Mouse (Mus musculus): ENCODE results near the gene Cux2. TPM values are rescaled to one million over a fixed set of nuclear protein-coding genes. Genes with fewer than 3 reads are reported as not detected.

Cux2 gene
- total and polyA plus RNA-seq, 3 experiments: 1.4 to 3.5 TPM; not detected in 1

DNA sequence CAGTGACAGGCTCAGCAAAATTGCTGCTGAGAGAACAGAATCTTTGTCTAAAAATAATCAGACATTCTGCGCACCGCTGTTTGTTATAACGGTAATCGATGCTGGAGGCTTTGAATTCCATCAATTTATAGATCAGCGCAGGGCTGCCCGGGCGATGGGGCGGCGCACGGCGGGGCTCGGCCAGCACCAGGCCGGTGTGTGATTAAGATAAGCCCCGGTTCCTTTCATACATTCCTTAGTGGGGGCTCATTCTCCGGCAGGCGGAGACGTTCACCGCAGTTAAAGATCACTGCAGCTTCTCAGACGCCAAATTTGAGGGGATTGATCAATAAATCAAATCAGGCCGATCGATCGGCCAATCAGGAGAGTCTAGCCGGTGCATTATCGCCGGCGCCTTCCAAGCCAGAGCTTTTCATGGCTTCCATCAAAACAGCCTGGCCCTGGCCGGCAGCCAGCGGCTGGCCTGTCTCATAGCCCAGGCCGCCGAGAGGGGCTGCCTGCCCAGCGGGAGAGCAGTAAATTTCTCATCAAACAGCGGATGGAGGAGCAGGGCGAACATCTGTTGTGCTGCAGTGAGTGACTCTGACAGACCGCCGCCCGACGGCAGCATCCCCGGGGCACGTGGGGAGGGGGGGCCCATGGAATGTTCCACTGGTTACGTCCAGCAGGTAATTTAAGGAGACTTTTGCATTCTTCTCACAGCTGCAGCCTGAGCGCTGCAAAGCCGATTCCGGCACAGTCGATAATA, 101.4 kb downstream of the Cux2 start:
- no peak for TF ChIP-seq POLR2AphosphoS2 (IDR thresholded peaks at IDR 0.05; ENCODE audit: low read length)
- Histone ChIP-seq H3K27me3 (ENCODE audit: control insufficient read depth in 1 of 2, insufficient read depth in 2 of 2, low read length in 2 of 2) (no peaks in the 10 kb centered on the region), H3K9ac (ENCODE audit: control insufficient read depth, low read depth, low read length, poor library complexity, severe bottlenecking) (no peak overlapping the region), H3K9me3 (replicated peaks; ENCODE audit: insufficient read depth, low read length) (no peaks in the 10 kb centered on the region), H3K27ac (ENCODE audit: control insufficient read depth, low read depth, low read length) (no peak overlapping the region), H3K4me3 (ENCODE audit: control insufficient read depth in 1 of 2, insufficient read depth in 1 of 2, low read depth in 2 of 2, low read length in 2 of 2) (no peak overlapping the region), H3K79me2 (ENCODE audit: control insufficient read depth, insufficient read depth, low read length, poor library complexity) (no peaks in the 10 kb centered on the region), H3K4me1 (ENCODE audit: control insufficient read depth in 1 of 2, insufficient read depth in 2 of 2, low read length in 2 of 2) (no peaks in the 10 kb centered on the region), H3K36me3 (ENCODE audit: control insufficient read depth in 1 of 2, insufficient read depth in 2 of 2, low read length in 2 of 2) (no peaks in the 10 kb centered on the region)
- DNase-seq (ENCODE audit: low read depth, low spot score): no peak

GRCm38 (mm10) chr5:121946657-121947245, 103.2 kb downstream of the Cux2 start:
- Histone ChIP-seq H3K9me3 (replicated peaks; ENCODE audit: insufficient read depth, low read length) (no peaks in the 10 kb centered on the region), H3K36me3 (ENCODE audit: control insufficient read depth in 1 of 2, insufficient read depth in 2 of 2, low read length in 2 of 2) (no peaks in the 10 kb centered on the region), H3K9ac (ENCODE audit: control insufficient read depth, low read depth, low read length, poor library complexity, severe bottlenecking) (no peak overlapping the region), H3K27ac (ENCODE audit: control insufficient read depth, low read depth, low read length) (no peak overlapping the region), H3K4me3 (ENCODE audit: control insufficient read depth in 1 of 2, insufficient read depth in 1 of 2, low read depth in 2 of 2, low read length in 2 of 2) (no peak overlapping the region), H3K79me2 (ENCODE audit: control insufficient read depth, insufficient read depth, low read length, poor library complexity) (no peaks in the 10 kb centered on the region), H3K4me1 (ENCODE audit: control insufficient read depth in 1 of 2, insufficient read depth in 2 of 2, low read length in 2 of 2) (no peaks in the 10 kb centered on the region), H3K27me3 (ENCODE audit: control insufficient read depth in 1 of 2, insufficient read depth in 2 of 2, low read length in 2 of 2) (no peaks in the 10 kb centered on the region)
- no peak for TF ChIP-seq MEF2A (IDR thresholded peaks at IDR 0.05; ENCODE audit: extremely low read depth, insufficient replicate concordance, low read depth, low read length, poor library complexity, severe bottlenecking)
- no peak for TF ChIP-seq POLR2AphosphoS5 (IDR thresholded peaks at IDR 0.05; ENCODE audit: borderline replicate concordance, low read depth, low read length)
- no peak for TF ChIP-seq TAL1 (IDR thresholded peaks at IDR 0.05; ENCODE audit: low read length)
- TF ChIP-seq SIN3A (IDR thresholded peaks at IDR 0.05; ENCODE audit: low read length): no peak
- TF ChIP-seq POLR2A (IDR thresholded peaks at IDR 0.05; ENCODE audit: control insufficient read depth in 1 of 2, insufficient read depth in 1 of 2, low read depth in 1 of 2, low read length in 2 of 2, poor library complexity in 1 of 2): no peak
- no peak for TF ChIP-seq TBP (IDR thresholded peaks at IDR 0.05; ENCODE audit: low read depth, low read length)
- no peak for TF ChIP-seq ELF1 (IDR thresholded peaks at IDR 0.05; ENCODE audit: low read depth, low read length)
- TF ChIP-seq USF1 (IDR thresholded peaks at IDR 0.05; ENCODE audit: low read depth, low read length): no peak
- no peak for TF ChIP-seq CHD2 (IDR thresholded peaks at IDR 0.05; ENCODE audit: low read length)
- no peak for TF ChIP-seq NRF1 (IDR thresholded peaks at IDR 0.05; ENCODE audit: insufficient read depth, low read depth, low read length, poor library complexity, severe bottlenecking)
- TF ChIP-seq RCOR1 (IDR thresholded peaks at IDR 0.05; ENCODE audit: low read depth, low read length): no peak
- TF ChIP-seq MYB (IDR thresholded peaks at IDR 0.05; ENCODE audit: low read depth, low read length): no peak
- TF ChIP-seq GATA1 (IDR thresholded peaks at IDR 0.05; ENCODE audit: low read depth, low read length): no peak
- no peak for TF ChIP-seq ZMIZ1 (IDR thresholded peaks at IDR 0.05; ENCODE audit: low read depth, low read length)
- TF ChIP-seq CHD1 (IDR thresholded peaks at IDR 0.05; ENCODE audit: low read depth, low read length): no peak
- no peak for TF ChIP-seq HCFC1 (IDR thresholded peaks at IDR 0.05; ENCODE audit: low read depth, low read length)
- TF ChIP-seq KAT2A (conservative IDR thresholded peaks at IDR 0.05; ENCODE audit: low read depth, low read length): no peak
- no peak for DNase-seq (ENCODE audit: low read depth, low spot score)
